Comparison of ENCODE assay signal across 19 mouse cellular contexts in genomic region chr12:118439626-118440025, GRCm38 (mm10).
"Had no signal": no experiment of that assay in that cellular context is flagged by ENCODE, and none has a peak within 500 bp of the region (broad histone marks: within the 10 kb centered on the region; RNA-seq: fewer than 3 reads in every experiment).

No protein-coding gene starts in this region.

- H3K9me3 ChIP-seq: limb, embryonic 12.5 days; limb, embryonic 15.5 days; midbrain, embryonic 12.5 days; midbrain, embryonic 15.5 days; neural tube, embryonic 12.5 days; neural tube, embryonic 15.5 days had no signal

- ATAC-seq: liver, postnatal 0 days; lung, postnatal 0 days; midbrain, embryonic 15.5 days had no signal

- H3K36me3 ChIP-seq: limb, embryonic 12.5 days; limb, embryonic 15.5 days; midbrain, embryonic 12.5 days; midbrain, embryonic 15.5 days; neural tube, embryonic 12.5 days; neural tube, embryonic 15.5 days had no signal

- DNase-seq: kidney, postnatal 14 days; kidney, postnatal 4 days; left cerebral cortex, postnatal 4 days; liver, postnatal 0 days; lung, embryonic 14.5 days; right cerebral cortex, adult 18-20 months; thymus, adult 18-20 months; thymus, postnatal 14 days; thymus, postnatal 4 days had no signal

- H3K9ac ChIP-seq: limb, embryonic 12.5 days; limb, embryonic 15.5 days; liver, embryonic 14.5 days; liver, postnatal 0 days; lung, embryonic 14.5 days; midbrain, embryonic 12.5 days; midbrain, embryonic 15.5 days; neural tube, embryonic 12.5 days; neural tube, embryonic 15.5 days had no signal

- H3K4me1 ChIP-seq: limb, embryonic 12.5 days; limb, embryonic 15.5 days; midbrain, embryonic 12.5 days; midbrain, embryonic 15.5 days; neural tube, embryonic 12.5 days; neural tube, embryonic 15.5 days had no signal

- H3K4me3 ChIP-seq: limb, embryonic 12.5 days; limb, embryonic 15.5 days; midbrain, embryonic 12.5 days; midbrain, embryonic 15.5 days; neural tube, embryonic 12.5 days; neural tube, embryonic 15.5 days had no signal

- H3K4me2 ChIP-seq: limb, embryonic 12.5 days; limb, embryonic 15.5 days; liver, embryonic 11.5 days; lung, embryonic 14.5 days; midbrain, embryonic 12.5 days; midbrain, embryonic 15.5 days; neural tube, embryonic 12.5 days; neural tube, embryonic 15.5 days had no signal

- H3K27me3 ChIP-seq: limb, embryonic 12.5 days; limb, embryonic 15.5 days; midbrain, embryonic 12.5 days; midbrain, embryonic 15.5 days; neural tube, embryonic 12.5 days; neural tube, embryonic 15.5 days had no signal

- H3K27ac ChIP-seq: limb, embryonic 12.5 days; limb, embryonic 15.5 days; liver, embryonic 14.5 days; macrophage; midbrain, embryonic 12.5 days; midbrain, embryonic 15.5 days; neural tube, embryonic 12.5 days; neural tube, embryonic 15.5 days had no signal
